ENCODE assay signal across 8 mouse cellular contexts in genomic region chr15:81812696-81813631, GRCm38 (mm10). TPM values are rescaled to one million over a fixed set of nuclear protein-coding genes. Genes with fewer than 3 reads are reported as not detected.
DNase-seq lines count a peak whose midpoint lies in the region; ATAC-seq and TF ChIP-seq lines count a peak whose summit lies in the region.

No protein-coding gene starts in this region.

- no peak for DNase-seq in kidney, adult 8-10 months
- DNase-seq in embryonic facial prominence, embryonic 14.5 days (ENCODE audit: low spot score), result no peak
- no peak for DNase-seq in midbrain, postnatal 0 days (ENCODE audit: low spot score)
- no peak for DNase-seq in cerebellum, adult 11 months
- DNase-seq in ovary, postnatal 14 days (ENCODE audit: low spot score), result no peak

- H3K36me3 ChIP-seq in kidney, embryonic 16.5 days (ENCODE audit: insufficient read depth, low read length), result peaks cover 15% of the 10 kb centered on the region; the same call in 1 of the 2 replicates
- H3K36me3 ChIP-seq in embryonic facial prominence, embryonic 14.5 days (ENCODE audit: control insufficient read depth, insufficient read depth, low read length), result peaks cover 30% of the 10 kb centered on the region
- H3K36me3 ChIP-seq in hindbrain, embryonic 16.5 days (ENCODE audit: control insufficient read depth, insufficient read depth, low read length), result peaks cover 19% of the 10 kb centered on the region; the same call in 1 of the 2 replicates
- peaks cover 28% of the 10 kb centered on the region for H3K36me3 ChIP-seq in midbrain, postnatal 0 days (ENCODE audit: insufficient read depth, low read length)

- no peak for ATAC-seq in kidney, embryonic 16.5 days (ENCODE audit: low FRiP score, low TSS enrichment)
- no peak for ATAC-seq in embryonic facial prominence, embryonic 14.5 days (ENCODE audit: low read depth)
- no peak for ATAC-seq in hindbrain, embryonic 16.5 days
- no peak for ATAC-seq in midbrain, postnatal 0 days (ENCODE audit: low FRiP score)
- ATAC-seq in frontal cortex, adult (ENCODE audit: low TSS enrichment), result no peak

- H3K4me2 ChIP-seq in kidney, embryonic 16.5 days (replicated peaks; ENCODE audit: low read depth, low read length), result peak overlapping the region; percentile 85
- peak overlapping the region; percentile 70 for H3K4me2 ChIP-seq in embryonic facial prominence, embryonic 14.5 days (ENCODE audit: low read depth, low read length)
- H3K4me2 ChIP-seq in hindbrain, embryonic 16.5 days (ENCODE audit: low read length), result peak overlapping the region; percentile 77
- H3K4me2 ChIP-seq in midbrain, postnatal 0 days (ENCODE audit: low read depth, low read length, poor library complexity, severe bottlenecking), result peak overlapping the region; percentile 71

- H3K27ac ChIP-seq in kidney, embryonic 16.5 days (ENCODE audit: low read length), result 0 out of 2 replicates have a peak overlapping the region, but pooled peaks have one; percentile 98
- H3K27ac ChIP-seq in embryonic facial prominence, embryonic 14.5 days (replicated peaks; ENCODE audit: low read depth, low read length), result peak overlapping the region; percentile 11; the same call in 1 of the 2 replicates
- H3K27ac ChIP-seq in hindbrain, embryonic 16.5 days (ENCODE audit: low read depth, low read length), result no peak overlapping the region
- H3K27ac ChIP-seq in midbrain, postnatal 0 days (ENCODE audit: low read depth, low read length), result no peak overlapping the region

- H3K4me3 ChIP-seq in kidney, embryonic 16.5 days (ENCODE audit: low read length), result peak overlapping the region; percentile 78; the same call in 1 of the 2 replicates
- peak overlapping the region; percentile 67 for H3K4me3 ChIP-seq in embryonic facial prominence, embryonic 14.5 days (ENCODE audit: low read depth, low read length)
- peak overlapping the region; percentile 80; the same call in 1 of the 2 replicates for H3K4me3 ChIP-seq in hindbrain, embryonic 16.5 days (ENCODE audit: low read length)
- peak overlapping the region; percentile 86 for H3K4me3 ChIP-seq in midbrain, postnatal 0 days (ENCODE audit: low read depth, low read length)

- H3K9me3 ChIP-seq in kidney, embryonic 16.5 days (ENCODE audit: low read length), result no peaks in the 10 kb centered on the region
- no peaks in the 10 kb centered on the region for H3K9me3 ChIP-seq in embryonic facial prominence, embryonic 14.5 days (ENCODE audit: control insufficient read depth, low read length)
- no peaks in the 10 kb centered on the region for H3K9me3 ChIP-seq in hindbrain, embryonic 16.5 days (ENCODE audit: control insufficient read depth, low read length)
- H3K9me3 ChIP-seq in midbrain, postnatal 0 days (ENCODE audit: low read length), result no peaks in the 10 kb centered on the region

- WGBS in kidney, embryonic 16.5 days, result 62% methylated on average over 7 of the region's 7 CpGs
- 61% methylated on average over 7 of the region's 7 CpGs for WGBS in embryonic facial prominence, embryonic 14.5 days
- whole genome bisulfite sequencing in hindbrain, embryonic 16.5 days, result 78% methylated on average over 7 of the region's 7 CpGs
- 73% methylated on average over 7 of the region's 7 CpGs for WGBS in midbrain, postnatal 0 days

- H3K9ac ChIP-seq in kidney, embryonic 16.5 days (replicated peaks; ENCODE audit: low read length), result peak overlapping the region; percentile 83; the same call in 1 of the 2 replicates
- H3K9ac ChIP-seq in embryonic facial prominence, embryonic 14.5 days (ENCODE audit: low read depth, low read length), result peak overlapping the region; percentile 81; the same call in 1 of the 2 replicates
- H3K9ac ChIP-seq in hindbrain, embryonic 16.5 days (ENCODE audit: low read depth, low read length), result 0 out of 2 replicates have a peak overlapping the region, but pooled peaks have one; percentile 80
- 0 out of 2 replicates have a peak overlapping the region, but pooled peaks have one; percentile 24 for H3K9ac ChIP-seq in midbrain, postnatal 0 days (replicated peaks; ENCODE audit: low read length, poor library complexity, severe bottlenecking)

- H3K4me1 ChIP-seq in kidney, embryonic 16.5 days (ENCODE audit: insufficient read depth, low read length), result peaks cover 28% of the 10 kb centered on the region
- H3K4me1 ChIP-seq in embryonic facial prominence, embryonic 14.5 days (ENCODE audit: control insufficient read depth, insufficient read depth, low read length), result peaks cover 25% of the 10 kb centered on the region
- peaks cover 25% of the 10 kb centered on the region for H3K4me1 ChIP-seq in hindbrain, embryonic 16.5 days (ENCODE audit: control insufficient read depth, insufficient read depth, low read depth, low read length)
- peaks cover 6% of the 10 kb centered on the region for H3K4me1 ChIP-seq in midbrain, postnatal 0 days (ENCODE audit: insufficient read depth, low read length)

- H3K27me3 ChIP-seq in kidney, embryonic 16.5 days (ENCODE audit: insufficient read depth, low read length), result no peaks in the 10 kb centered on the region
- H3K27me3 ChIP-seq in embryonic facial prominence, embryonic 14.5 days (replicated peaks; ENCODE audit: control insufficient read depth, insufficient read depth, low read length), result no peaks in the 10 kb centered on the region
- H3K27me3 ChIP-seq in hindbrain, embryonic 16.5 days (replicated peaks; ENCODE audit: control insufficient read depth, insufficient read depth, low read length), result no peaks in the 10 kb centered on the region
- H3K27me3 ChIP-seq in midbrain, postnatal 0 days (ENCODE audit: insufficient read depth, low read length), result no peaks in the 10 kb centered on the region

- no peak for TF ChIP-seq CTCF in midbrain, postnatal 0 days (IDR thresholded peaks at IDR 0.05)

RNA-seq across cellular contexts. Expression of gene Tef, which starts 10.7 kb away (rescaled TPM):
- polyA plus RNA-seq in kidney, embryonic 16.5 days (2015; fragmentation: Nextera tagmentation; extraction: Ambion mirVana), result 25.7 and 28.9 TPM in 2 replicates
- 25.5 and 29.3 TPM in 2 replicates for polyA plus RNA-seq in embryonic facial prominence, embryonic 14.5 days (2014; fragmentation: Nextera tagmentation; extraction: Ambion mirVana)
- 22.9 and 23.1 TPM in 2 replicates for polyA plus RNA-seq in hindbrain, embryonic 16.5 days (2015; fragmentation: Nextera tagmentation; extraction: Ambion mirVana)
- 60.1 and 60.6 TPM in 2 replicates for total RNA-seq in midbrain, postnatal 0 days (2014; rRNA removed)
- 23.6 and 25.4 TPM in 2 replicates for polyA plus RNA-seq in midbrain, postnatal 0 days (2015; fragmentation: Nextera tagmentation; extraction: Ambion mirVana)

RNA-seq across cellular contexts. Expression of gene Tob2, which starts 45.6 kb away (rescaled TPM):
- 29.6 and 32.6 TPM in 2 replicates for polyA plus RNA-seq in kidney, embryonic 16.5 days (2015; fragmentation: Nextera tagmentation; extraction: Ambion mirVana)
- polyA plus RNA-seq in embryonic facial prominence, embryonic 14.5 days (2014; fragmentation: Nextera tagmentation; extraction: Ambion mirVana), result 23.0 and 26.8 TPM in 2 replicates
- 15.7 and 18.4 TPM in 2 replicates for polyA plus RNA-seq in hindbrain, embryonic 16.5 days (2015; fragmentation: Nextera tagmentation; extraction: Ambion mirVana)
- total RNA-seq in midbrain, postnatal 0 days (2014; rRNA removed), result 10.9 and 15.4 TPM in 2 replicates
- polyA plus RNA-seq in midbrain, postnatal 0 days (2015; fragmentation: Nextera tagmentation; extraction: Ambion mirVana), result 12.2 and 14.2 TPM in 2 replicates

RNA-seq across cellular contexts. Expression of gene Phf5a, which starts 58.7 kb away (rescaled TPM):
- 167 and 172 TPM in 2 replicates for polyA plus RNA-seq in kidney, embryonic 16.5 days (2015; fragmentation: Nextera tagmentation; extraction: Ambion mirVana)
- 138 and 146 TPM in 2 replicates for polyA plus RNA-seq in embryonic facial prominence, embryonic 14.5 days (2014; fragmentation: Nextera tagmentation; extraction: Ambion mirVana)
- 118 and 122 TPM in 2 replicates for polyA plus RNA-seq in hindbrain, embryonic 16.5 days (2015; fragmentation: Nextera tagmentation; extraction: Ambion mirVana)
- total RNA-seq in midbrain, postnatal 0 days (2014; rRNA removed), result 31.8 and 34.1 TPM in 2 replicates
- 107 and 118 TPM in 2 replicates for polyA plus RNA-seq in midbrain, postnatal 0 days (2015; fragmentation: Nextera tagmentation; extraction: Ambion mirVana)

RNA-seq across cellular contexts. Expression of gene Aco2, which starts 59.1 kb away (rescaled TPM):
- polyA plus RNA-seq in kidney, embryonic 16.5 days (2015; fragmentation: Nextera tagmentation; extraction: Ambion mirVana), result 281 and 293 TPM in 2 replicates
- 160 and 165 TPM in 2 replicates for polyA plus RNA-seq in embryonic facial prominence, embryonic 14.5 days (2014; fragmentation: Nextera tagmentation; extraction: Ambion mirVana)
- polyA plus RNA-seq in hindbrain, embryonic 16.5 days (2015; fragmentation: Nextera tagmentation; extraction: Ambion mirVana), result 333 and 346 TPM in 2 replicates
- total RNA-seq in midbrain, postnatal 0 days (2014; rRNA removed), result 380 and 412 TPM in 2 replicates
- polyA plus RNA-seq in midbrain, postnatal 0 days (2015; fragmentation: Nextera tagmentation; extraction: Ambion mirVana), result 257 and 279 TPM in 2 replicates

Comparison
In these comparisons a context has a peak if more than half of its experiments do, and no peak if none do; other contexts are left out.
1. H3K27ac ChIP-seq: peak in kidney, embryonic 16.5 days (single experiment) and embryonic facial prominence, embryonic 14.5 days (single experiment); none in hindbrain, embryonic 16.5 days (single experiment) and midbrain, postnatal 0 days (single experiment).
2. H3K9ac ChIP-seq: peak in every context shown above with its lines; median percentile 83 in kidney, embryonic 16.5 days; 81 in embryonic facial prominence, embryonic 14.5 days; 80 in hindbrain, embryonic 16.5 days; 24 in midbrain, postnatal 0 days.
3. Peak in every context shown above with its lines, with median percentiles within 50 percentile points of each other: H3K4me2 ChIP-seq and H3K4me3 ChIP-seq.